Mouse (Mus musculus) lung, adult 10 weeks (tissue): Measurements from ENCODE around the gene Mpp3. TPM values are rescaled to one million over a fixed set of nuclear protein-coding genes. Genes with fewer than 3 reads are reported as not detected.

Source experiments
- polyA plus RNA-seq: library from polyadenylated mRNA; stranded (reverse); fragments of 350-450 nt; fragmentation: Illumina TruSeq; extraction: RNeasy Lipid Tissue Mini Kit (QIAGEN cat#74804); gene quantifications from one replicate; pipeline ENCODE4 v1.2.3, GENCODE M21; 2014; ENCODE audit warnings: low read depth, low replicate concordance; ENCODE audit not compliant: insufficient read depth

Mpp3 gene
- polyA plus RNA-seq, result 1.9 TPM

DNA sequence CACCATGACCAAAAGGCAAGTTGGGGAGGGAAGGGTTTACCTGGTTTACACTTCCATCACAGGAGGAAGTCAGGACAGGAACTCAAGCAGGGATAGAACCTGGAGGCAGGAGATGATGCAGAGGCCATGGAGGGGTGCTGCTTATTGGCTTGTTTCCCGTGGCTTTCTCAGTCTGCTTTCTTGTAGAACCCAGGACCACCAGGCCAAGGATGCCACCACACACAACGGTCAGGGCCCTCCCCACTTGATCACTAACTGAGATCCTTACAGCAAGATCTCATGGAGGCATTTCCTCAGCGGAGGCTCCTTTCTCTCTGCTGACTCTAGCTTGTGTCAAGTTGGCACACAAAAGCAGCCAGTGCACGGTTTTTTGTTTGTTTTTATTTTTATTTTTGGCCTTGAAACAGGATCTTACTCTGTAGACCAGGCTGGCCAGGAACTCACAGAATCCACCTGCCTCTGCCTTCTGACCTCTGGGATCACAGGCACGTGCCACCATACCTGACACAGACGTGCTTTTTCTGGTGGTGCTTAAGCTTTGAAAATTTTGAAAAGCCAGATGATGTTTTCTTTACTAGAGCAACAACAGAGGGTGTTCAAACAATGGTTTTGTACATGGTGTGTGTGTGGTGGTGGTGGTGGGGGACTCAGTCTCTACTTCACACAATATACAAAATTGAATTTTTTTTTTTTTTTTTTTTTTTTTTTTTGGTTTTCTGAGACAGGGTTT, at the start of gene Mpp3:
Mpp3 (minus strand) TSS at position 375 of the 730 bp plus-strand sequence.

DNA sequence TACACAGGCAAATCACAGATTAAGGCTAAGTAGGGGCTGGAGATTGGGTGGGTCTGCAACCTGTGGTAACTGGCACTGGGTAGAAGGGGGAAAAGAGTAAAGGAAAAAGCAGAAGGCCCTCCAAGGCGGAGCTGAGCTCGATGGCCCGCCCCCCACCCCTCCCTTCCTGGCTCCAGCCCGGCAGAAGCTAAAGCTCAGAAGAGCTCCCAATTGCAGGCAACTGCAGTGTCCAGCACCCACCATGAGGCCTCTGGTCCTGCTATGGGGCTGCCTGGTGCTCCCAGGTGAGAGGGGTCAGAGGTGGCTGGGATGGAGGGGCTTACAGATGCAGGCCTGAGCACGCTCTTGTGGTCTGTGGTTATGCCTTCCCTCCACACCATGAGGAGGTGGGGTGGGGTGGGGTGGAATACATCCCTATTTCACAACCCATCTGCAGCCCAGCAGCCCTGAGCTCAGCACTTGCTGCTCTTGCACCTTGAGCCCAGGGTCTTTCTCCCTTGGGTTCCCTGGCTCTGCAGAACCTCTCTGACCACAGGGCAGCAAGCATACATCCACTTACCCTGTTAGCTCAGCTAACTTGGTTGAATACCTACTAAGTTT, 13.2 kb upstream of the Mpp3 start, which contains the start of gene Cd300lg:
Cd300lg (plus strand) TSS at position 160 of the 600 bp plus-strand sequence.

DNA sequence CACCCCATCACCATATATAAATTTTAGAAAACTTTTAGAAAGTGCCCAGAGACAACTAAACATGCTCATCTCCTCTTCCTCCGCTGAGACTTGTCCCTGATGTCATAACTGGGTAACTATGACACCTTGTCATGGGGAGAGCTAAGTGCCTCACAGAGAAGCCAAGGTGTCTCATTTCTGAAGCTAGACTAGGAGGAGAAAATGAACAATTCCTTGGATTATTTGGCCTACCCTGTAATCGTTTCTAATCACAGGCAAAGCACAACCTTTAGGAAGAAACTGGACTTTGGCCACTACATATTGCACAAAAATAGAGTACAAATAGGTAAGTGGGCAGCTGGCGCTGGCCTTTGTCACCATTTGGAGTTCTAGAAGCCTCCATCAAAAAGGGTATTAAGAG, 41.3 kb downstream of the Mpp3 start, which contains the start of gene Dusp3:
Dusp3 (minus strand) TSS at position 101 of the 400 bp plus-strand sequence.

DNA sequence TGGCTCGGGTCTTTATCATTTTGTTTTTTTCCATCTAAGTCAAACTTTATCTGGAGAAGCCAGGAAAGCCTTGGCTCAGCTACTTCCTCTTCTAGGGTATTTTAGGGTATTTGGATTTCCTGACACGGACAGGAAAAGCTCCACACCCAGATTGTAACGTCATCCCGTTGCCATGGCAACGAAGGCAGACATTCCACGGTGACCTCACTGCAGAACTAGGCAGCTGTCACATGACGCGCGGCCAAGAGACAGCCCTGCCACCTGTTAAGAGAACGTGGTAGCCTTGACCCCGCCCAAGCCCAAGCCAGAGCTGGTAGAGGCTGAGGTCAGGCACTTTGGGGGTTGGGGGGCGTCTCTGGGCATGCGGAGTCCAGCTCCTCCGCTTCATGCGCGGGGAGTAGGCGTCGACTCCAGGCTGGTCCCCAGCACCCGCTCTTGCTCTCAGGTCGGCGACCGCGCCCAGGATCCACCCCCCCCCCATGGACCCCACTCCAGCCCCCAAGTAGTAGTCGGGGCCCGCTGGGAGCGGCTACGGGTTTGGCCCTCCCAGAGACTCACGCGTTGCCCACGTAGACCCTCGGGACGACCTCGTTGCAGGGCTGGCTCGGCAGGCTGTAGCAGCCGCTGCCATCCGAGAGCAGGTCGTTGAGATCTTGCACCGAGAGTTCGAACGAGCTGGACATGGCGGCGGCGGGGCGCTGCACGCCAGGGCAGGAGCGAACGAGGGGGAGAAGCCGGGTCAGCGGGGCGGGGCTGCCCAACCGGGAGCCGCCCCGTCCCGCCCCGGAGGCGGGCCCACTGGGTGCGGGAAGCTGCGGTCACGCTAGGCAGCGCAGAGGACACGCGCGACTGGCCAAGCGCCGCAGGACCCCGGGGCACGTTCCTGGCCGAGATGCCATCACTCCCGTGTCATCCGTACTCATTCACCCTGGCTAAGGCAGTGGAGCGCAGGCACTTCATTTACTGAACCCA, 43.9 kb downstream of the Mpp3 start, which contains the start of gene Cfap97d1:
Cfap97d1 (plus strand) TSS at position 226 of the 972 bp plus-strand sequence.

DNA sequence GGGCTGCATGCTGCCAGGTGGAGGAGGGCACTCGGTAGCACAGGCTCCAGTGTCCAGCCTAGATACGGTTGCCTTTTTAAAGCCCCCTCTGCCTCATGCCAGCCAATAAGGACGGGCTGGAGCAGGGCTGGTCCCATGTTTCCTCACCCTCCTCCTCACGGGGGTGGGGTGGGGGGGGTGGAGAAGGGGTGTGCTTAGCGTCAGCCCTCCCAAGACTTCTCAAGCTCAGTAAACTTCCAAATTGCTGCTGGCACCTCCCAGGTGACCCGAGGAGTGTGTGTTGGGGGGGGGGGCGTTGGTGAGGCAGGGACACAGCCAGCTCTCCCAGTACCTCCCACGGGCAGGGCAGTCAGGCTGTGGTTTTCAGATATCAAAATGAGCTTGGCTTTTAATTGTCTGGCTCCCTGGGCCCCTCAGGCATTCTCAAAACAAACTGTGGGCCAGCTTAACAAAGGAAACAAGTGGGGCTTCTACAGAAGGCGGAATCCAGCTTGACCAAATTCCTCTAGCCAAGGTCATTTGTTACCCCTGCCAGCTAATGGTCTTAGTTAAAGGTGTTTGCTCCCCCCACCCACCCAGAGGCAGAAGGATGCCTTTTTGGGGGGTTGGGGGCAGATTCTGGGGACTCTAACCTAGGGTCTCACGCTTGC, 61.2 kb downstream of the Mpp3 start, which contains the start of gene Sost:
Sost (minus strand) TSS at position 51 of the 650 bp plus-strand sequence.

Other genes with a start within 250 kb of the Mpp3 start
- gene Etv4, start 243.1 kb downstream of the Mpp3 start, polyA plus RNA-seq, result 0.19 TPM
- gene Meox1, start 134.1 kb downstream of the Mpp3 start, polyA plus RNA-seq, result 11.6 TPM
- 1.8 TPM for gene Sost, start 61.4 kb downstream of the Mpp3 start, polyA plus RNA-seq
- gene Cfap97d1, start 44.2 kb downstream of the Mpp3 start, polyA plus RNA-seq, result not detected
- gene Dusp3, start 41.4 kb downstream of the Mpp3 start, polyA plus RNA-seq, result 73.3 TPM
- 11.4 TPM for gene Cd300lg, start 13.0 kb upstream of the Mpp3 start, polyA plus RNA-seq
- gene Mpp2, start 60.1 kb upstream of the Mpp3 start, polyA plus RNA-seq, result 3.7 TPM
- 2.6 TPM for gene Ppy, start 72.9 kb upstream of the Mpp3 start, polyA plus RNA-seq
- not detected for gene Pyy, start 79.4 kb upstream of the Mpp3 start, polyA plus RNA-seq
- gene Nags, start 117.1 kb upstream of the Mpp3 start, polyA plus RNA-seq, result not detected
- gene Tmem101, start 127.9 kb upstream of the Mpp3 start, polyA plus RNA-seq, result 11.7 TPM
- gene Lsm12, start 156.8 kb upstream of the Mpp3 start, polyA plus RNA-seq, result 14.7 TPM
- gene G6pc3, start 161.2 kb upstream of the Mpp3 start, polyA plus RNA-seq, result 23.3 TPM
- gene Hdac5, start 201.7 kb upstream of the Mpp3 start, polyA plus RNA-seq, result 49.2 TPM
- not detected for gene BC030867, start 220.4 kb upstream of the Mpp3 start, polyA plus RNA-seq
- gene Asb16, start 240.3 kb upstream of the Mpp3 start, polyA plus RNA-seq, result not detected